Mouse (Mus musculus): ENCODE data around the gene Prickle1.

Gene Prickle1

GRCm38 (mm10) chr15:93539415-93539814, 56.3 kb downstream of the Prickle1 start:
- DNase-seq = no peak

GRCm38 (mm10) chr15:93538551-93539205, 57.0 kb downstream of the Prickle1 start:
- DNase-seq = no peak

GRCm38 (mm10) chr15:93537745-93538144, 57.9 kb downstream of the Prickle1 start:
- DNase-seq = no peak

- DNase-seq = no peak
Measured at GRCm38 (mm10) chr15:93536191-93536590, 59.5 kb downstream of the Prickle1 start.

GRCm38 (mm10) chr15:93530703-93531032, 65.0 kb downstream of the Prickle1 start:
- no peak for DNase-seq

- DNase-seq = peak in 1 of 2 experiments; percentile 28
Measured at GRCm38 (mm10) chr15:93529831-93530702, 65.6 kb downstream of the Prickle1 start.

- no peak for DNase-seq
Measured at GRCm38 (mm10) chr15:93525305-93525917, 70.3 kb downstream of the Prickle1 start.

GRCm38 (mm10) chr15:93521787-93522180, 73.9 kb downstream of the Prickle1 start:
- DNase-seq = no peak

GRCm38 (mm10) chr15:93521088-93521786, 74.5 kb downstream of the Prickle1 start:
- no peak for DNase-seq

- peak; percentile 22 to 34 for DNase-seq
Measured at GRCm38 (mm10) chr15:93519836-93520826, 75.6 kb downstream of the Prickle1 start.

- DNase-seq = peak; percentile 88 to 89
Measured at GRCm38 (mm10) chr15:93518941-93519835, 76.5 kb downstream of the Prickle1 start.

GRCm38 (mm10) chr15:93518143-93518902, 77.4 kb downstream of the Prickle1 start:
- DNase-seq = peak in 1 of 2 experiments; percentile 36

GRCm38 (mm10) chr15:93517022-93517565, 78.6 kb downstream of the Prickle1 start:
- DNase-seq = peak in 1 of 2 experiments; percentile 24

- DNase-seq = no peak
Measured at GRCm38 (mm10) chr15:93515316-93515715, 80.4 kb downstream of the Prickle1 start.

- no peak for DNase-seq
Measured at GRCm38 (mm10) chr15:93513939-93514341, 81.8 kb downstream of the Prickle1 start.

GRCm38 (mm10) chr15:93512437-93512836, 83.3 kb downstream of the Prickle1 start:
- DNase-seq = no peak

GRCm38 (mm10) chr15:93510690-93511336, 84.9 kb downstream of the Prickle1 start:
- no peak for DNase-seq

- DNase-seq = no peak
Measured at GRCm38 (mm10) chr15:93504808-93505207, 90.9 kb downstream of the Prickle1 start.

GRCm38 (mm10) chr15:93503201-93503745, 92.4 kb downstream of the Prickle1 start:
- DNase-seq = no peak

Data from cerebellum, postnatal 10 days (tissue).